Mouse (Mus musculus): ENCODE data around the gene Gzmg.
"Not testable (repeated sequence)": the region's sequence is repeated elsewhere in the genome, so short reads cannot be mapped to it uniquely, and the experiment has no call there.

DNA sequence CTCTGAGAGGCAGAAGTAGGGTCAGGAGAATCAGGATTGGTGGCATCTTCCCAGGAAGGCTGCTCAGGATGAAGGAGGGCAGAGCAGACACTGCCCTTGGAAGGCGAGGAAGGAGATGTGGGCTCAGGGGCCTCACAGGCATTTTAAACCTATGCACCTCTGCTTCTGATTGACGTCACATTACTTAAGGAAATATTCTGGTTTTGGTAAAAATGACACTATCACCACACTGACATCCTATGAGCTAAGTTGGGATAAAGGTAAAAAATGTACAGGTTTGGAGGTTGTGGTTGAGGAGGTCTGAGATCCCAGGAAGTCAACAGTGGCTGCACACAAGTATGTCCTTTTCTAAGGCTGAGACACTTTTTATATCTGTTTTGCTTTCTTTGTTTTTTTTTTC lies at the start of gene Gzmg:
- not testable (repeated sequence) for TF ChIP-seq CTCF (IDR thresholded peaks at IDR 0.05; ENCODE audit: borderline replicate concordance, control insufficient read depth, extremely low read depth, insufficient read depth, low read length, poor library complexity); POLR2A (IDR thresholded peaks at IDR 0.05; ENCODE audit: control insufficient read depth, extremely low read depth, insufficient read depth, low read length, poor library complexity)
